Mouse (Mus musculus) midbrain, embryonic 16.5 days (tissue): Measurements from ENCODE around the gene Kalrn. TPM values are rescaled to one million over a fixed set of nuclear protein-coding genes. Genes with fewer than 3 reads are reported as not detected.

Source experiments
- ATAC-seq: fragments of 200-750 bp; cut with Nextera tagmentation; 2 replicates; pipeline ENCODE4 v1.8.0; 2017; ENCODE audit warnings: moderate TSS enrichment
- H3K27ac ChIP-seq: fragments of 300-500 bp; sonication (generic); 2 replicates; pipeline ENCODE4 v1.5.1; 2014; ENCODE audit warnings: mild to moderate bottlenecking, low read length, mixed read lengths
- H3K27me3 ChIP-seq: fragments of 300-500 bp; sonication (generic); 2 replicates; pipeline ENCODE4 v1.6.1; 2014; ENCODE audit warnings: low read depth, low read length, mixed read lengths; ENCODE audit not compliant: control insufficient read depth, insufficient read depth
- H3K36me3 ChIP-seq: fragments of 300-500 bp; sonication (generic); 2 replicates; pipeline ENCODE4 v1.6.1; 2014; ENCODE audit warnings: mild to moderate bottlenecking, low read length, moderate library complexity, mixed read lengths; ENCODE audit not compliant: control insufficient read depth, insufficient read depth
- H3K4me1 ChIP-seq: fragments of 300-500 bp; sonication (generic); 2 replicates; pipeline ENCODE4 v1.6.1; 2014; ENCODE audit warnings: mild to moderate bottlenecking, low read length, mixed read lengths; ENCODE audit not compliant: control insufficient read depth, insufficient read depth
- H3K4me2 ChIP-seq: fragments of 300-500 bp; sonication (generic); 2 replicates; pipeline ENCODE4 v1.6.1; 2014; ENCODE audit warnings: mild to moderate bottlenecking, low read length, mixed read lengths
- H3K4me3 ChIP-seq: fragments of 300-500 bp; sonication (generic); 2 replicates; pipeline ENCODE4 v1.5.1; 2014; ENCODE audit warnings: low read depth, mild to moderate bottlenecking, low read length, moderate library complexity, mixed read lengths
- H3K9ac ChIP-seq: fragments of 300-500 bp; sonication (generic); 2 replicates; pipeline ENCODE4 v1.6.1; 2014; ENCODE audit warnings: low read depth, low read length, mixed read lengths
- H3K9me3 ChIP-seq: fragments of 300-500 bp; sonication (generic); replicated peaks from 2 replicates; pipeline ENCODE4 v1.6.1; 2014; ENCODE audit warnings: mild to moderate bottlenecking, low read length, mixed read lengths; ENCODE audit not compliant: control insufficient read depth, poor library complexity, severe bottlenecking
- WGBS: fragments of 180-500 bp; shearing (Covaris S2); extraction: QIAGEN DNeasy Blood & Tissue Kit; methylation state at CpG from one replicate; pipeline ENCODE4 v1.1.7; 2014; 5-methylcytosine and 5-hydroxymethylcytosine counted together
- polyA plus RNA-seq: library from polyadenylated mRNA; unstranded; fragments of >200 nt; fragmentation: Nextera tagmentation; extraction: Ambion mirVana; gene quantifications from 2 replicates; pipeline ENCODE4 v1.2.1, GENCODE M21; 2015

The Kalrn gene
- polyA plus RNA-seq, 1 experiment from 2014 or later: 31.3 TPM

- ATAC-seq: no peak
- no peak overlapping the region for H3K4me2 ChIP-seq
- H3K36me3 ChIP-seq: peaks cover 4% of the 10 kb centered on the region
- no peaks in the 10 kb centered on the region for H3K9me3 ChIP-seq
- H3K4me3 ChIP-seq: no peak overlapping the region
- H3K9ac ChIP-seq: no peak overlapping the region
- WGBS: 87% methylated on average over 6 of the region's 6 CpGs
- peaks cover 13% of the 10 kb centered on the region for H3K4me1 ChIP-seq
- H3K27ac ChIP-seq: no peak overlapping the region
- no peaks in the 10 kb centered on the region for H3K27me3 ChIP-seq
These were observed 184.5 kb downstream of the Kalrn start for GRCm38 (mm10) chr16:34388871-34389270.

- H3K36me3 ChIP-seq: peaks cover 4% of the 10 kb centered on the region; the same call in 1 of the 2 replicates
- ATAC-seq: no peak
- H3K9ac ChIP-seq: no peak overlapping the region
- H3K4me3 ChIP-seq: no peak overlapping the region
- H3K27me3 ChIP-seq: no peaks in the 10 kb centered on the region
- H3K4me2 ChIP-seq: no peak overlapping the region
- peaks cover 15% of the 10 kb centered on the region for H3K4me1 ChIP-seq
- WGBS: 96% methylated on average over 8 of the region's 8 CpGs
- H3K9me3 ChIP-seq: no peaks in the 10 kb centered on the region
- H3K27ac ChIP-seq: no peak overlapping the region
These were observed 188.3 kb downstream of the Kalrn start for GRCm38 (mm10) chr16:34385065-34385464.

- Histone ChIP-seq H3K36me3 (peaks cover 4% of the 10 kb centered on the region; the same call in 1 of the 2 replicates), H3K9ac (no peak overlapping the region), H3K4me2 (no peak overlapping the region), H3K27me3 (no peaks in the 10 kb centered on the region), H3K27ac (no peak overlapping the region), H3K4me1 (peaks cover 12% of the 10 kb centered on the region), H3K4me3 (no peak overlapping the region), H3K9me3 (no peaks in the 10 kb centered on the region)
- ATAC-seq: no peak
- 45% methylated on average over 4 of the region's 4 CpGs for WGBS
These were observed 190.3 kb downstream of the Kalrn start for GRCm38 (mm10) chr16:34382992-34383391.

- H3K9me3 ChIP-seq: no peaks in the 10 kb centered on the region
- no peak for ATAC-seq
- H3K4me3 ChIP-seq: no peak overlapping the region
- H3K4me2 ChIP-seq: no peak overlapping the region
- 85% methylated on average over 12 of the region's 12 CpGs for WGBS
- no peaks in the 10 kb centered on the region for H3K27me3 ChIP-seq
- no peak overlapping the region for H3K27ac ChIP-seq
- no peak overlapping the region for H3K9ac ChIP-seq
- no peaks in the 10 kb centered on the region for H3K36me3 ChIP-seq
- H3K4me1 ChIP-seq: peaks cover 7% of the 10 kb centered on the region
These were observed 197.0 kb downstream of the Kalrn start for GRCm38 (mm10) chr16:34376166-34376857.

- H3K36me3 ChIP-seq: no peaks in the 10 kb centered on the region
- H3K27ac ChIP-seq: no peak overlapping the region
- H3K27me3 ChIP-seq: no peaks in the 10 kb centered on the region
- H3K4me3 ChIP-seq: no peak overlapping the region
- no peak overlapping the region for H3K4me2 ChIP-seq
- peaks cover 9% of the 10 kb centered on the region for H3K4me1 ChIP-seq
- no peaks in the 10 kb centered on the region for H3K9me3 ChIP-seq
- WGBS: 70% methylated on average over 4 of the region's 4 CpGs
- no peak for ATAC-seq
- H3K9ac ChIP-seq: no peak overlapping the region
These were observed 199.8 kb downstream of the Kalrn start for GRCm38 (mm10) chr16:34373519-34373918.

- no peak overlapping the region for H3K4me3 ChIP-seq
- no peak overlapping the region for H3K27ac ChIP-seq
- H3K9ac ChIP-seq: no peak overlapping the region
- no peaks in the 10 kb centered on the region for H3K9me3 ChIP-seq
- no peak overlapping the region for H3K4me2 ChIP-seq
- H3K36me3 ChIP-seq: no peaks in the 10 kb centered on the region
- H3K27me3 ChIP-seq: no peaks in the 10 kb centered on the region
- ATAC-seq: no peak
- WGBS: 78% methylated on average over 15 of the region's 15 CpGs
- peaks cover 9% of the 10 kb centered on the region for H3K4me1 ChIP-seq
These were observed 201.1 kb downstream of the Kalrn start for GRCm38 (mm10) chr16:34372103-34372741.

- H3K4me1 ChIP-seq: no peaks in the 10 kb centered on the region
- no peak overlapping the region for H3K27ac ChIP-seq
- H3K27me3 ChIP-seq: no peaks in the 10 kb centered on the region
- no peak overlapping the region for H3K4me3 ChIP-seq
- H3K9me3 ChIP-seq: no peaks in the 10 kb centered on the region
- H3K36me3 ChIP-seq: peaks cover 5% of the 10 kb centered on the region; the same call in 1 of the 2 replicates
- no peak for ATAC-seq
- 80% methylated on average over 4 of the region's 4 CpGs for WGBS
- no peak overlapping the region for H3K4me2 ChIP-seq
- H3K9ac ChIP-seq: no peak overlapping the region
These were observed 214.1 kb downstream of the Kalrn start for GRCm38 (mm10) chr16:34359206-34359605.

- peaks cover 5% of the 10 kb centered on the region; the same call in 1 of the 2 replicates for H3K36me3 ChIP-seq
- ATAC-seq: no peak
- 85% methylated on average over 3 of the region's 3 CpGs for WGBS
- no peaks in the 10 kb centered on the region for H3K4me1 ChIP-seq
- H3K4me2 ChIP-seq: no peak overlapping the region
- H3K9me3 ChIP-seq: no peaks in the 10 kb centered on the region
- no peaks in the 10 kb centered on the region for H3K27me3 ChIP-seq
- no peak overlapping the region for H3K27ac ChIP-seq
- no peak overlapping the region for H3K4me3 ChIP-seq
- H3K9ac ChIP-seq: no peak overlapping the region
These were observed 217.8 kb downstream of the Kalrn start for GRCm38 (mm10) chr16:34355547-34355946.

- H3K4me3 ChIP-seq: no peak overlapping the region
- H3K36me3 ChIP-seq: peaks cover 5% of the 10 kb centered on the region; the same call in 1 of the 2 replicates
- WGBS: 90% methylated on average over 3 of the region's 3 CpGs
- no peak overlapping the region for H3K4me2 ChIP-seq
- ATAC-seq: no peak
- H3K9me3 ChIP-seq: no peaks in the 10 kb centered on the region
- no peak overlapping the region for H3K9ac ChIP-seq
- no peak overlapping the region for H3K27ac ChIP-seq
- H3K27me3 ChIP-seq: no peaks in the 10 kb centered on the region
- H3K4me1 ChIP-seq: no peaks in the 10 kb centered on the region
These were observed 219.3 kb downstream of the Kalrn start for GRCm38 (mm10) chr16:34354042-34354441.
